Mouse (Mus musculus) mammary gland, adult 2 months (tissue): Measurements from ENCODE around the gene Dhx8. TPM values are rescaled to one million over a fixed set of nuclear protein-coding genes. Genes with fewer than 3 reads are reported as not detected.

Source experiments
- polyA plus RNA-seq: library from polyadenylated mRNA; depleted of rRNA; stranded (reverse); fragments of >200 nt; gene quantifications from 2 replicates; pipeline ENCODE4 v1.2.3, GENCODE M21; 2012; ENCODE audit warnings: low replicate concordance; rRNA removed

Dhx8 gene
- polyA plus RNA-seq: 10.8 and 14.0 TPM in 2 replicates

DNA sequence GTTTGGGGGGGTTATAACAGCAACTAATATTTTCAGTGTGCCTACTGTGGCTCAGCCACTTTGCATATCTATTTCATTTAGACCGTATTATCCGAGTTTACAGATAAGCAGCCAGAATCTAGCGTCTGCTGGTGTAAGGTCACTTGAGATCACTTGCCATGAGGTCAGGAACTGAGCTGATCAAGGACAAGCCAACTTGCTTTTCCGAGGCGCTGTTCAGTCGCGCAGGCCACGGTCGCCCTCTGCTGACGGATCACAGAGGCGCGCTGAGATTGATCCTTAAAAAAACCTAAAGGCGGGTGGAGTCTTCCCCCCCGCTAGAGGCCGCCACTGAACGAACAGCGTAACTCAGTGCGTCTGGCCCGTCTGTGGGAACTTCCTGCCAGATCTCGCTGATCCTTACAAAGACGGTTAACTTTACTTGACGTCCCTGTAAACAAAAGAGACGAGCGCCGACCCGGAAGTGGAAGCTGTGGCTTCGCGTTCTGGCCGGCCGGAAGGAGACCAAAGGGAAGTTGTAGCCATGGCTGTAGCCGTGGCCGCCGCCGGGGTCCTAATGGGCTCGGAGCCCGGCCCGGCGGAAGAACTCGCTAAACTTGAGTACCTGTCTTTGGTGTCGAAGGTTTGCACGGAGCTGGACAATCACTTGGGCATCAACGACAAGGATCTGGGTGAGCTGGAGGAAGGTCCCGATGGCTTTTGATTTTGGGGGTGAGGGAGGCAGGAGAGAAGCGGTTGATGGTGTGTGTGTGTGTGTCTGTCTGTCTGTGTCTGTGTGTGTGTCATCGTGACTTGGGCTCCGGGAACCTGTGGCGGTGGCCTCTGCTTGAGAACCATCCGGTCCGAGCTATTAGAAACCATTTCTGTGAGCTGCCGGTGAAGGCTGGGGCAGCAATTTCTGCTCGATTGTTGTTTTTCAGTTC lies at the start of gene Dhx8:
Dhx8 (plus strand) TSS at position 402 of the 923 bp plus-strand sequence.

DNA sequence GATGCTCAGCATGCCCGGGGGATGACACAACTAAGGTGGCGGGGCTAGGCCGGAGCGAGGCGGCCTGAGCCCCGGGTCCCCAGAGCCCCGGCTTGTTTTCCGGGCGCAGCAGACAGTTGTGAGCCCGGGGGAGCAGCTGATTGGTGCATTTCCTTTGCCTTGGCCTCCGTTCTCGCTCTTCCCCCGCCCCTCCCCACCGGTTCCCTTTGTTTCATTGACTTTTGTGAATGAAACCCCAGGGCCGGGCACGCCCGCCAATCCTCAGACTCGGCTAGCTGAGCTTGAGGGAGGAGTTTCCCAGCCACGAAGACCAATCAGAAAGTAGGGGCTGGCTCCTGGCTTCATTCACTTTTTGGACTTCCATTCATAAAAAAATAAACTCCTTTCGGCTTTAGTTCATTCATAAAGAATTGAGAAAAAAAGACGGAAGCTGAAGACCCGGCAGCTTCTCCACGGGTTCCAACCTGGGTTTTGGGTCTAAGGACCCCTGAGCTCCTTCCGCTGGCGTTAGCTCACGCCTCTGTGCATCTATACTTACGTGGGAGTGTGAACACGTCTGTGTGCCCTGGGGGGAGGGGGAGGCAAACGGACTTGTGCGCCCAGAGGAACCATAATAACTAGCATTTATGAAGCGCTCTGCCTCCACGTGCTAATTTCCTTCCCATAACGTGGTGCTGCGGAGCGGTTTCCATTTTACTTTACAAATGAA lies 52.6 kb downstream of the Dhx8 start, which contains the start of gene Etv4:
Etv4 (minus strand) TSS at position 229 of the 709 bp plus-strand sequence.

Other genes starting within 250 kb of the Dhx8 start
- 0.37 and 0.60 TPM in 2 replicates for gene Brca1, start 181.0 kb upstream of the Dhx8 start, polyA plus RNA-seq
- gene Nbr1, start 180.8 kb upstream of the Dhx8 start, polyA plus RNA-seq: 98.5 and 134 TPM in 2 replicates
- 72.0 and 133 TPM in 2 replicates for gene Tmem106a, start 150.7 kb upstream of the Dhx8 start, polyA plus RNA-seq
- not detected in 2 replicates for gene Gm11634, start 133.7 kb upstream of the Dhx8 start, polyA plus RNA-seq
- 21.4 and 37.1 TPM in 2 replicates for gene Rdm1, start 105.7 kb upstream of the Dhx8 start, polyA plus RNA-seq
- gene Arl4d, start 67.4 kb upstream of the Dhx8 start, polyA plus RNA-seq: 7.7 and 8.1 TPM in 2 replicates
- 6.8 and 8.5 TPM in 2 replicates for gene Etv4, start 52.5 kb downstream of the Dhx8 start, polyA plus RNA-seq
- gene Meox1, start 161.5 kb downstream of the Dhx8 start, polyA plus RNA-seq: 5.5 and 7.7 TPM in 2 replicates
- 0.26 TPM in 1 of 2 replicates, not detected in the other for gene Sost, start 234.1 kb downstream of the Dhx8 start, polyA plus RNA-seq